Mouse (Mus musculus): ENCODE data around the gene Tesc. TPM values are rescaled to one million over a fixed set of nuclear protein-coding genes. Genes with fewer than 3 reads are reported as not detected.

Tesc gene
- polyA plus RNA-seq, 1 experiment from 2014 or later, result 2.0 TPM

- Histone ChIP-seq H3K4me1 (peaks cover 23% of the 10 kb centered on the region), H3K27me3 (peaks cover 31% of the 10 kb centered on the region), H3K4me2 (replicated peaks) (no peak overlapping the region), H3K9ac (no peak overlapping the region), H3K9me3 (peaks cover 11% of the 10 kb centered on the region), H3K4me3 (no peak overlapping the region), H3K36me3 (no peaks in the 10 kb centered on the region), H3K27ac (no peak overlapping the region)
- ATAC-seq (ENCODE audit: low FRiP score, low read depth), result no peak
- 64% methylated on average over 6 of the region's 6 CpGs for WGBS
Measured at GRCm38 (mm10) chr5:118033740-118034139, 6.2 kb downstream of the Tesc start.

- Histone ChIP-seq H3K36me3 (no peaks in the 10 kb centered on the region), H3K4me2 (replicated peaks) (no peak overlapping the region), H3K9me3 (peaks cover 11% of the 10 kb centered on the region), H3K27me3 (peaks cover 22% of the 10 kb centered on the region), H3K9ac (no peak overlapping the region), H3K27ac (no peak overlapping the region), H3K4me3 (no peak overlapping the region), H3K4me1 (peaks cover 15% of the 10 kb centered on the region)
- WGBS, result 89% methylated on average over 1 of the region's 1 CpGs
- ATAC-seq (ENCODE audit: low FRiP score, low read depth), result no peak
Measured at GRCm38 (mm10) chr5:118034632-118035031, 7.1 kb downstream of the Tesc start.

GRCm38 (mm10) chr5:118035786-118036185 lies 8.2 kb downstream of the Tesc start:
- WGBS, result 56% methylated on average over 3 of the region's 3 CpGs

GRCm38 (mm10) chr5:118036888-118037797 lies 9.6 kb downstream of the Tesc start:
- Histone ChIP-seq H3K36me3 (no peaks in the 10 kb centered on the region), H3K4me2 (replicated peaks) (peak overlapping the region; percentile 38), H3K9ac (no peak overlapping the region), H3K9me3 (peaks cover 11% of the 10 kb centered on the region), H3K27ac (no peak overlapping the region), H3K27me3 (no peaks in the 10 kb centered on the region), H3K4me3 (no peak overlapping the region), H3K4me1 (peaks cover 15% of the 10 kb centered on the region)
- WGBS, result 35% methylated on average over 25 of the region's 25 CpGs
- ATAC-seq (ENCODE audit: low FRiP score, low read depth), result no peak

More at GRCm38 (mm10) chr5:118035786-118036185, 8.2 kb downstream of the Tesc start:
- Histone ChIP-seq H3K9ac (no peak overlapping the region), H3K27me3 (peaks cover 11% of the 10 kb centered on the region), H3K4me1 (peaks cover 15% of the 10 kb centered on the region), H3K4me3 (no peak overlapping the region), H3K27ac (no peak overlapping the region), H3K4me2 (replicated peaks) (no peak overlapping the region), H3K36me3 (no peaks in the 10 kb centered on the region), H3K9me3 (peaks cover 11% of the 10 kb centered on the region)
- ATAC-seq (ENCODE audit: low FRiP score, low read depth), result no peak

- WGBS, result 11% methylated on average over 9 of the region's 10 CpGs
- no peak overlapping the region for H3K9ac ChIP-seq
- H3K36me3 ChIP-seq, result no peaks in the 10 kb centered on the region
- H3K4me1 ChIP-seq, result peaks cover 15% of the 10 kb centered on the region
- peaks cover 11% of the 10 kb centered on the region for H3K9me3 ChIP-seq
- H3K4me3 ChIP-seq, result no peak overlapping the region
- no peak overlapping the region for H3K27ac ChIP-seq
- no peak for ATAC-seq (ENCODE audit: low FRiP score, low read depth)
- H3K27me3 ChIP-seq, result no peaks in the 10 kb centered on the region
- peak overlapping the region; percentile 38 for H3K4me2 ChIP-seq (replicated peaks)
Measured at GRCm38 (mm10) chr5:118037798-118038484, 10.4 kb downstream of the Tesc start.

GRCm38 (mm10) chr5:118039241-118039668 lies 11.7 kb downstream of the Tesc start:
- Histone ChIP-seq H3K36me3 (no peaks in the 10 kb centered on the region), H3K4me3 (no peak overlapping the region), H3K27me3 (no peaks in the 10 kb centered on the region), H3K4me2 (replicated peaks) (no peak overlapping the region), H3K9ac (no peak overlapping the region), H3K4me1 (peaks cover 15% of the 10 kb centered on the region), H3K9me3 (peaks cover 11% of the 10 kb centered on the region), H3K27ac (no peak overlapping the region)
- ATAC-seq (ENCODE audit: low FRiP score, low read depth), result no peak
- 37% methylated on average over 12 of the region's 12 CpGs for WGBS

GRCm38 (mm10) chr5:118042599-118042998 lies 15.1 kb downstream of the Tesc start:
- Histone ChIP-seq H3K4me1 (peaks cover 6% of the 10 kb centered on the region), H3K9ac (no peak overlapping the region), H3K4me2 (replicated peaks) (no peak overlapping the region), H3K9me3 (no peaks in the 10 kb centered on the region), H3K36me3 (no peaks in the 10 kb centered on the region), H3K4me3 (no peak overlapping the region), H3K27me3 (no peaks in the 10 kb centered on the region), H3K27ac (no peak overlapping the region)
- WGBS, result 83% methylated on average over 6 of the region's 6 CpGs
- no peak for ATAC-seq (ENCODE audit: low FRiP score, low read depth)

- Histone ChIP-seq H3K27me3 (no peaks in the 10 kb centered on the region), H3K4me1 (no peaks in the 10 kb centered on the region), H3K36me3 (no peaks in the 10 kb centered on the region), H3K9me3 (no peaks in the 10 kb centered on the region), H3K4me3 (no peak overlapping the region), H3K27ac (no peak overlapping the region), H3K9ac (no peak overlapping the region), H3K4me2 (replicated peaks) (no peak overlapping the region)
- no peak for ATAC-seq (ENCODE audit: low FRiP score, low read depth)
- WGBS, result 86% methylated on average over 4 of the region's 4 CpGs
Measured at GRCm38 (mm10) chr5:118043761-118044160, 16.2 kb downstream of the Tesc start.

- no peak overlapping the region for H3K4me2 ChIP-seq (replicated peaks)
- no peak overlapping the region for H3K4me3 ChIP-seq
- H3K36me3 ChIP-seq, result no peaks in the 10 kb centered on the region
- 83% methylated on average over 6 of the region's 6 CpGs for WGBS
- no peak for ATAC-seq (ENCODE audit: low FRiP score, low read depth)
- H3K9me3 ChIP-seq, result no peaks in the 10 kb centered on the region
- no peak overlapping the region for H3K9ac ChIP-seq
- H3K4me1 ChIP-seq, result no peaks in the 10 kb centered on the region
- H3K27ac ChIP-seq, result no peak overlapping the region
- no peaks in the 10 kb centered on the region for H3K27me3 ChIP-seq
Measured at GRCm38 (mm10) chr5:118044907-118045306, 17.4 kb downstream of the Tesc start.

- H3K4me3 ChIP-seq, result no peak overlapping the region
- H3K4me1 ChIP-seq, result no peaks in the 10 kb centered on the region
- no peak for ATAC-seq (ENCODE audit: low FRiP score, low read depth)
- H3K27ac ChIP-seq, result no peak overlapping the region
- no peaks in the 10 kb centered on the region for H3K36me3 ChIP-seq
- no peaks in the 10 kb centered on the region for H3K9me3 ChIP-seq
- WGBS, result 92% methylated on average over 9 of the region's 9 CpGs
- H3K9ac ChIP-seq, result no peak overlapping the region
- no peak overlapping the region for H3K4me2 ChIP-seq (replicated peaks)
- no peaks in the 10 kb centered on the region for H3K27me3 ChIP-seq
Measured at GRCm38 (mm10) chr5:118045385-118045784, 17.8 kb downstream of the Tesc start.

GRCm38 (mm10) chr5:118047091-118047757 lies 19.7 kb downstream of the Tesc start:
- no peaks in the 10 kb centered on the region for H3K4me1 ChIP-seq
- no peaks in the 10 kb centered on the region for H3K36me3 ChIP-seq
- no peaks in the 10 kb centered on the region for H3K27me3 ChIP-seq
- H3K9me3 ChIP-seq, result no peaks in the 10 kb centered on the region
- H3K4me2 ChIP-seq (replicated peaks), result no peak overlapping the region
- ATAC-seq (ENCODE audit: low FRiP score, low read depth), result no peak
- H3K9ac ChIP-seq, result no peak overlapping the region
- H3K4me3 ChIP-seq, result no peak overlapping the region
- no peak overlapping the region for H3K27ac ChIP-seq
- 87% methylated on average over 14 of the region's 14 CpGs for WGBS

GRCm38 (mm10) chr5:118048412-118048811 lies 20.9 kb downstream of the Tesc start:
- Histone ChIP-seq H3K36me3 (no peaks in the 10 kb centered on the region), H3K9me3 (no peaks in the 10 kb centered on the region), H3K4me2 (replicated peaks) (no peak overlapping the region), H3K4me1 (no peaks in the 10 kb centered on the region), H3K27ac (no peak overlapping the region), H3K9ac (no peak overlapping the region), H3K4me3 (no peak overlapping the region), H3K27me3 (no peaks in the 10 kb centered on the region)
- no peak for ATAC-seq (ENCODE audit: low FRiP score, low read depth)
- 77% methylated on average over 4 of the region's 4 CpGs for WGBS
